Mouse (Mus musculus) heart, embryonic 12.5 days (tissue): Measurements from ENCODE around the gene Mpv17l2. TPM values are rescaled to one million over a fixed set of nuclear protein-coding genes. Genes with fewer than 3 reads are reported as not detected.
A peak's percentile ranks its signal among the peaks of the same experiment; 100 is the strongest.

ENCODE experiments used
- ATAC-seq: fragments of 200-750 bp; cut with Nextera tagmentation; 2 replicates; pipeline ENCODE4 v1.8.0; 2017; ENCODE audit warnings: moderate TSS enrichment, moderate library complexity; ENCODE audit not compliant: insufficient number of reproducible peaks, low FRiP score
- H3K27ac ChIP-seq: fragments of 300-500 bp; sonication (generic); 2 replicates; pipeline ENCODE4 v1.5.1; 2016; ENCODE audit warnings: mild to moderate bottlenecking, moderate library complexity; ENCODE audit not compliant: poor library complexity, severe bottlenecking
- H3K27me3 ChIP-seq: fragments of 300-500 bp; sonication (generic); replicated peaks from 2 replicates; pipeline ENCODE4 v1.6.1; 2016; ENCODE audit warnings: mild to moderate bottlenecking, moderate library complexity
- H3K36me3 ChIP-seq: fragments of 300-500 bp; sonication (generic); 2 replicates; pipeline ENCODE4 v1.6.1; 2016; ENCODE audit warnings: mild to moderate bottlenecking, moderate library complexity
- H3K4me1 ChIP-seq: fragments of 300-500 bp; sonication (generic); replicated peaks from 2 replicates; pipeline ENCODE4 v1.6.1; 2016; ENCODE audit warnings: mild to moderate bottlenecking
- H3K4me2 ChIP-seq: fragments of 300-500 bp; sonication (generic); 2 replicates; pipeline ENCODE4 v1.6.1; 2016; ENCODE audit warnings: mild to moderate bottlenecking, moderate library complexity
- H3K4me3 ChIP-seq: fragments of 300-500 bp; sonication (generic); 2 replicates; pipeline ENCODE4 v1.5.1; 2016; ENCODE audit warnings: mild to moderate bottlenecking
- H3K9ac ChIP-seq: fragments of 300-500 bp; sonication (generic); 2 replicates; pipeline ENCODE4 v1.6.1; 2016; ENCODE audit warnings: mild to moderate bottlenecking, moderate library complexity
- H3K9me3 ChIP-seq: fragments of 300-500 bp; sonication (generic); replicated peaks from 2 replicates; pipeline ENCODE4 v1.6.1; 2016; ENCODE audit warnings: mild to moderate bottlenecking, moderate library complexity
- WGBS: fragments of 180-500 bp; shearing (Covaris S2); methylation state at CpG from one replicate; pipeline ENCODE4 v1.1.7; 2016; 5-methylcytosine and 5-hydroxymethylcytosine counted together
- polyA plus RNA-seq: library from polyadenylated mRNA; unstranded; fragments of >200 nt; fragmentation: Nextera tagmentation; extraction: Ambion mirVana; gene quantifications from 2 replicates; pipeline ENCODE4 v1.2.1, GENCODE M21; 2016

Mpv17l2 gene
- polyA plus RNA-seq, 1 experiment from 2014 or later: 37.9 TPM

GRCm38 (mm10) chr8:70729808-70730475, 30.8 kb downstream of the Mpv17l2 start:
- ATAC-seq: peak; percentile 29; the same call in 1 of the 2 replicates
- peak overlapping the region; percentile 65 for H3K4me2 ChIP-seq
- H3K36me3 ChIP-seq: no peaks in the 10 kb centered on the region
- H3K9ac ChIP-seq: no peak overlapping the region
- no peaks in the 10 kb centered on the region for H3K9me3 ChIP-seq
- H3K27me3 ChIP-seq: peaks cover 74% of the 10 kb centered on the region
- no peak overlapping the region for H3K27ac ChIP-seq
- 3% methylated on average over 34 of the region's 34 CpGs for WGBS
- H3K4me1 ChIP-seq: peaks cover 6% of the 10 kb centered on the region
- H3K4me3 ChIP-seq: peak overlapping the region; percentile 39

DNA sequence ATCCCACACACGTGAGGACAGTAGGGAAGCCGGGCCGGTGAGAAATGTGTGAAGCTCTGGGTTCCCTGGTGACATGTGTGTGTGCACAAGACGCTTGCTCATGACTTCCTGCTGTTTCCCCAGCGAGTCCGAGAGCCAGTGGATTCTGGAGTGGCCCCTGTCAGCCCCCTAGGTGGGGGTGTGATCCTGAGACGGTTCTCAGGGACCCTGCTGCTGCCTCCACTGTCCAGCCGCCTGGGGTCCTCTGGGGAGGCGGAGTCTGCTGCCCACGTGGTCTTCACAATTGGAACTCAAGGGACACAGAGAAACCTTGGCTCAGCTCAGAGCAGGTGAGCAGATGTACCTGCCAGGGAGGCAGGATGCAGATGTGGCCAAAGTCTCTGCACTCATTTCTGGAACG, 34.0 kb downstream of the Mpv17l2 start:
- peaks cover 77% of the 10 kb centered on the region for H3K27me3 ChIP-seq

GRCm38 (mm10) chr8:70725792-70726447, 34.8 kb downstream of the Mpv17l2 start:
- Histone ChIP-seq H3K36me3 (no peaks in the 10 kb centered on the region), H3K27ac (no peak overlapping the region), H3K4me2 (no peak overlapping the region), H3K9me3 (no peaks in the 10 kb centered on the region), H3K9ac (no peak overlapping the region), H3K4me1 (peaks cover 6% of the 10 kb centered on the region), H3K4me3 (no peak overlapping the region), H3K27me3 (peaks cover 72% of the 10 kb centered on the region)
- WGBS: 21% methylated on average over 14 of the region's 14 CpGs
- ATAC-seq: no peak

More for the DNA sequence above, 34.0 kb downstream of the Mpv17l2 start:
- Histone ChIP-seq H3K4me2 (no peak overlapping the region), H3K9ac (no peak overlapping the region), H3K9me3 (no peaks in the 10 kb centered on the region), H3K4me3 (no peak overlapping the region), H3K36me3 (no peaks in the 10 kb centered on the region), H3K27ac (no peak overlapping the region), H3K4me1 (peaks cover 6% of the 10 kb centered on the region)
- ATAC-seq: no peak
- WGBS: 43% methylated on average over 11 of the region's 11 CpGs

DNA sequence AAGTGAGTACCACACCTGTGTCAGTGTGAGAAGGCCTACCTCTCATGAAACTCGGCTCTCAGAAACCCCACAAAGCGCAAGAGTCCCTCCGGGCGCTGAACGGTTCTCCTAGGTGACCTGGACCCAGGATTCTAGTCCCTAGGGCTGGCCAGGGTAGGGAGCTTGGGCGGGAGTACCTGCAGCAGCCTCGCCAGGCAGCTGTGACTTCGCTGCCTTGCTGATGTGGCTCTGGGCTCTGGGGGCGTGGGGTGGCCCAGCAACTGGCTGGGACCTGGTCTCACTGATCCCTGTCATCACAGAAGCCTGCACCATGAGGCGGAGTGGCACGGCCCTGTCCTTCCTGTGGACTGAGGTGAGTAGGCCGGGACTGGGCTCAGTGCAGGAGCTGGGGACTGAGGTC, 36.5 kb downstream of the Mpv17l2 start:
- Histone ChIP-seq H3K9ac (no peak overlapping the region), H3K27me3 (peaks cover 62% of the 10 kb centered on the region), H3K27ac (no peak overlapping the region), H3K4me1 (no peaks in the 10 kb centered on the region), H3K4me2 (no peak overlapping the region), H3K36me3 (no peaks in the 10 kb centered on the region), H3K9me3 (no peaks in the 10 kb centered on the region), H3K4me3 (no peak overlapping the region)
- 72% methylated on average over 12 of the region's 12 CpGs for WGBS
- ATAC-seq: no peak

- Histone ChIP-seq H3K4me2 (no peak within 1 kb of the TSS), H3K9me3 (no peaks in the 10 kb centered on the region), H3K9ac (no peak within 1 kb of the TSS), H3K27me3 (peaks cover 57% of the 10 kb centered on the region), H3K4me1 (no peaks in the 10 kb centered on the region), H3K4me3 (no peak within 1 kb of the TSS), H3K27ac (no peak within 1 kb of the TSS), H3K36me3 (no peaks in the 10 kb centered on the region)
- WGBS: 52% methylated on average over 7 of the region's 7 CpGs
- 0 out of 2 replicates have a peak, but pooled peaks have one; percentile 26 for ATAC-seq
These were observed 37.1 kb downstream of the Mpv17l2 start, which contains the start of gene Pde4c for GRCm38 (mm10) chr8:70723486-70724210. Gene Pde4c (plus strand): TSS chr8:70723720.

DNA sequence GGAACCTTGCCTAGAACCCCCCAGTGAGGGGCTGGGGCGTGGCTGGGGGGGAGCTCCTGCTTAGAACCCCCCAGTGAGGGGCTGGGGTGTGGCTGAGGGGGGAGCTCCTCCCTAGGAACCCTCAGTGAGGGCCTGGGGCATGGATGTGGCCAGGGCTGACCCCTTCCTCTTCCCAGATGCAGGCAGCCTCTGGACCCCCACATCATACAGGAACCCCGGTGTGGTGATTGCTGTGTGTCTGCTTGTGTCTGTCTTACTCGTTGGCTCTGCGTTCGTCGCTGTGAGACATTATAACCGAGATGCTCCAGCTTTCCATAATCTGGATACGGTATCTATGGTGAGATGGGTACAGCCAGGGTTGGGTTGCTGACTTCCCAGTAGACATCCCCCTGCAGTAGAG, 39.1 kb downstream of the Mpv17l2 start:
- Histone ChIP-seq H3K4me1 (no peaks in the 10 kb centered on the region), H3K9me3 (no peaks in the 10 kb centered on the region), H3K4me2 (no peak overlapping the region), H3K27me3 (peaks cover 59% of the 10 kb centered on the region), H3K36me3 (no peaks in the 10 kb centered on the region), H3K27ac (no peak overlapping the region), H3K4me3 (no peak overlapping the region), H3K9ac (no peak overlapping the region)
- 79% methylated on average over 8 of the region's 8 CpGs for WGBS
- no peak for ATAC-seq

GRCm38 (mm10) chr8:70720739-70721138, 40.0 kb downstream of the Mpv17l2 start:
- Histone ChIP-seq H3K27me3 (peaks cover 54% of the 10 kb centered on the region), H3K9ac (no peak overlapping the region), H3K4me2 (no peak overlapping the region), H3K27ac (no peak overlapping the region), H3K4me1 (no peaks in the 10 kb centered on the region), H3K36me3 (no peaks in the 10 kb centered on the region), H3K4me3 (no peak overlapping the region), H3K9me3 (no peaks in the 10 kb centered on the region)
- WGBS: 4% methylated on average over 3 of the region's 3 CpGs
- no peak for ATAC-seq

- H3K4me1 ChIP-seq: no peaks in the 10 kb centered on the region
- no peaks in the 10 kb centered on the region for H3K9me3 ChIP-seq
- WGBS: 61% methylated on average over 9 of the region's 9 CpGs
- H3K27ac ChIP-seq: no peak overlapping the region
- no peak for ATAC-seq
- H3K9ac ChIP-seq: no peak overlapping the region
- H3K27me3 ChIP-seq: peaks cover 52% of the 10 kb centered on the region
- no peaks in the 10 kb centered on the region for H3K36me3 ChIP-seq
- H3K4me2 ChIP-seq: no peak overlapping the region
- no peak overlapping the region for H3K4me3 ChIP-seq
These were observed 40.9 kb downstream of the Mpv17l2 start for GRCm38 (mm10) chr8:70719796-70720270.

- H3K4me1 ChIP-seq: no peaks in the 10 kb centered on the region
- no peaks in the 10 kb centered on the region for H3K36me3 ChIP-seq
- H3K9me3 ChIP-seq: no peaks in the 10 kb centered on the region
- no peak within 1 kb of the TSS for H3K4me2 ChIP-seq
- H3K4me3 ChIP-seq: no peak within 1 kb of the TSS
- no peak within 1 kb of the TSS for H3K9ac ChIP-seq
- 3% methylated on average over 19 of the region's 19 CpGs for WGBS
- H3K27ac ChIP-seq: no peak within 1 kb of the TSS
- peaks cover 43% of the 10 kb centered on the region for H3K27me3 ChIP-seq
- peak; percentile 43; the same call in 1 of the 2 replicates for ATAC-seq
These were observed 42.4 kb downstream of the Mpv17l2 start, which contains the start of gene Gm3336 for GRCm38 (mm10) chr8:70718297-70718696. Gene Gm3336 (plus strand): TSS chr8:70718543.

- ATAC-seq: no peak
These were observed 44.0 kb downstream of the Mpv17l2 start for GRCm38 (mm10) chr8:70716521-70717400.

More at GRCm38 (mm10) chr8:70716521-70717400, 44.0 kb downstream of the Mpv17l2 start:
- peaks cover 39% of the 10 kb centered on the region for H3K27me3 ChIP-seq
- no peak overlapping the region for H3K4me2 ChIP-seq
- WGBS: 78% methylated on average over 40 of the region's 40 CpGs
- H3K9me3 ChIP-seq: no peaks in the 10 kb centered on the region
- H3K4me1 ChIP-seq: no peaks in the 10 kb centered on the region
- no peak overlapping the region for H3K27ac ChIP-seq
- H3K4me3 ChIP-seq: no peak overlapping the region
- H3K9ac ChIP-seq: no peak overlapping the region
- no peaks in the 10 kb centered on the region for H3K36me3 ChIP-seq
